Mouse (Mus musculus) CD4-positive, CD25-positive, alpha-beta regulatory T cell, adult 4 months (primary cell): Measurements from ENCODE around the gene Hnrnph3. TPM values are rescaled to one million over a fixed set of nuclear protein-coding genes. Genes with fewer than 3 reads are reported as not detected.
"Not testable (repeated sequence)": the region's sequence is repeated elsewhere in the genome, so short reads cannot be mapped to it uniquely, and the experiment has no call there.

Experiments used
- ATAC-seq: one replicate; pipeline ENCODE4 v1.8.0; 2017
- polyA plus RNA-seq, 2 experiments: library from polyadenylated mRNA; unstranded; fragments of 100-300 nt; shearing (Covaris generic); gene quantifications; one replicate each; pipeline ENCODE4 v1.2.1; 2017

The Hnrnph3 gene
- 100 to 1,000 TPM; 101 to 116 TPM for polyA plus RNA-seq

GRCm38 (mm10) chr10:63023749-63024579 is at the start of gene Hnrnph3, which contains the start of gene Pbld2:
TSS of gene Hnrnph3 (minus strand) at chr10:63024217.
TSS of gene Pbld2 (plus strand) at chr10:63024315.
- peak; percentile 85 for ATAC-seq

DNA sequence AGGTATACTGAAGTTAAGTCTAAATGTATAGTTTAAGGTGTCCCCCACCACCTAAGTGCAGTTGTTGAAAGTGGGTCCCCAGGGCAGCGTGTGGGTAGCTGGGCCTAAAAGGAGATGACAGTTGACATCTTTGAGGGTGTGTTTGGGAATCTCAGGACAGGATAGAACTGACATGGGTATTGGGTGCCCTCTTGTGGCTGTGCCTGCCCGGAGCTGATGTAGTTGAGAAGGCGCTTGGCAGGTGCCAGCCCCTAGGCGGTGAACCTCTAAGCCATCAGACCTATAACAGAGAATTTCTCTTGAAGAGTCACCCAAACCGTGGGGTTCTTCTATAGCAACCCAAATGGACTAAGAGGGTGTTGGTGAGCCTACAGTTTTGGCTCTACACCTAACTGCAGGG is 42.0 kb upstream of the Hnrnph3 start:
- ATAC-seq = peak; percentile 85

GRCm38 (mm10) chr10:63065561-63065960 is 41.5 kb upstream of the Hnrnph3 start:
- ATAC-seq = no peak

DNA sequence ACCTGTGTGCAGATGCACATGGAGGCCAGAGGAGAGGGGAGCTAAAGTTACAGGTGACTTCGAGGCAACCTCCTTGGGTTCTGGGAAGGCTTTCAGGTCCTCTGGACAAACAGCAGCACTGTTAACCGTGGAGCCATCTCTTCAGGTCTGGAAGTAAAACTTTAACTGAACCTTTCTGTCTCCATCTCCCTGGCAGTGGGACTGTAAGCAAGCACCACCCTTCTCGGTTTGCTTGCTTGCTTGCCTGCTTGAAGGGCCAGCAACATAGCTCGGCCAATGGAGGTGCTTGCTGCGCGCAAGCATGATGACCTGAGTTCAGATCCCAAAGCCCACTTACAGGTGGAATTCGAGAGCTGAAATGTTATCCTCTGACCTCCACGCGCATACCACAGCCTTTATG is 40.5 kb upstream of the Hnrnph3 start:
- no peak for ATAC-seq

DNA sequence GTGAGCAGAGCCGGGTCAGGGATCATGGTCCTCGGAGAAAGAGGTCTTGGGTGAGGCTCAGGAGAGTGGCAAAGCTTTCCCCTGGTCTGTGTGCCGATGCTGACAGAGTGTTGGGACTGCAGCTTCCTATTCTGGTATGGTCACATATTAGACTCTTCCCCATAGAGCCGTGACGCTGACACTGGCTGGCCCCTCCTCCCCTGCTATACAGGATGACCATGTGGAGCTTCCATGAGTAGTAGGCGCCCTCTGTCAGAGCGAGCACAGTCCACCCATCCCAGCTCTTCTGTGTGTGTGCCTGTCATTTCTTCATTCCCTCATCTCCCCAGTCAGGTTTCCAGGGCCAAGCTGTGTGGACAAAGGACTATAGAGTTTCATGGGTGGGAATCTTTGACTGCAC is 39.3 kb upstream of the Hnrnph3 start:
- ATAC-seq = no peak

- no peak for ATAC-seq
Observed at GRCm38 (mm10) chr10:63062696-63063095, 38.7 kb upstream of the Hnrnph3 start.

DNA sequence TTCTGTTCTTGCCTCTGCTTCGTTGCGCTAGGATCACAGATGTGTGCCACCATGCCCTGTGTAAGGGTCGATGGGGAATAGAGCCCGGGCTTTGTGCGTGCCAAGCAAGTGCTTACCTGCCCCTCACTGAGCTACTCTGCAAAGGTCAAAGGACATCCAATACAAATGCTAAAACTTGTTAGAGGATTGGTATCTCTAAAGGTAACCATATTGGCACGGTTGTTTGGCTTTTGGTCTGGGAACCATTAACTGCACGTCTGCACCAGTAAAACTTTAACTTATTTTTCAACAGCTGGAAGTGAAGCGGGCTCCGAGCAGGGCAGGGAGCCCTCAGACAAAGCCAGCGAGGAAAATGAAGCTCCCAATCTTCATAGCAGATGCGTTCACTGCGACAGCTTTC is 37.2 kb upstream of the Hnrnph3 start:
- ATAC-seq = no peak

- no peak for ATAC-seq
Observed at GRCm38 (mm10) chr10:63060406-63060805, 36.4 kb upstream of the Hnrnph3 start.

DNA sequence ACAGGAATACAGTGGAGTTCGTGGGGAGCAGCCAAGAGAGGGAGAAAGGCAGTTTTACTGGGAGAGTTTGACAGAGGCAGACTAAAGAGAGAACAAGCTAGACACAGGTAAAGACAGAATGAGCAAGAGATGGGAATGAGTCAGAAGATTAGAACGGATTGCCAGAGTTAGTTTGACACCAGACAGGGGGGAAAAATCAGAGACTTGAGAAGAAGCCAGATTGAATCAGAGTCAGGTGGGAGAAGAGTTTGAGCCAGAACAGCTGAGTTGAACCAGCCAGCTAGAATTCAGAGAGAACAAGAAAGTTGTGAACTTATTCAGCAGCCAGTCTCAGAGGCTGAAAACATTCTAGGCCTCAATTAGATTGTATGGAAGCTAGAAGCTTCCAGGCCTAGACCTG is 35.8 kb upstream of the Hnrnph3 start, which contains the start of gene Pbld1:
Gene Pbld1, plus strand, starts transcription at position 301 of the 400 bp plus-strand sequence.
- no peak for ATAC-seq

DNA sequence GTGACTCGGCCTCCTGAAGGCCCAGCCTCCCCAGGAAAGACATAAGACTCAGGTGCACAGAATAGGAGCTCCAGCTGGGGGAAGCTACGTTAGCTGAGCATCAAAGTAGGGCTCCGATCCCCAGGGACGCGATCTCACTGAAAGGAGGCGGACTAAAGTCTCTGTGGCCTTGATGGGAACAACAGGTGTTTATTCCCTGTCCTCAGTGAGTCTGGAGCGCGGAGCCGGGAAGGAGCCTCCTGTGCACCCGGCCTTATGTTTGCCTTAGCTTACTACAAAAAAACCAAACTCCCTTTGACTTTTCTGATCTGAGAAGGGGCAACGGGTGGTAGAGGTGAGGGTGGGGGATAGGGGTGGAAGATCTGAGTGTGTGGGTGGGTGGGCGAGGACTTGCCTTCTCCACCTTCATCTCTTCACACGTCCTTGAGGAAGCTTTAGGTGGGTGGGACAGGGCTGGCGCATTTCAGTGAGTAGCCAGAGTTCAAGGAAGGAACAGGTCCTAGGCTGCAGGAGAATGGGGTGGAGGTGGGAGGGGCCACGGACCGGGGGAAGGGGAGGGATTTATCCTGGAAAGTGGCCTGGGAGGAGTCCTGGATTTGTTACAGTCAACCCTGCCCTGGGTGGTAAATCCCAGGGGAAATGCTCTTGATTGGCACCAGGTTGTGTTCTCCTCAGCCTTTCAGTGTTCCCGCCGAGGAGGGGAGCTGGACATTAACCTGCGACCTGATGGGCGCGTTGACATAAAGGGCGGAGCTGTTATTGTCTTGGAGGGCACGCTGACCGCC is 33.1 kb upstream of the Hnrnph3 start:
- ATAC-seq = no peak

- no peak for ATAC-seq
Observed at GRCm38 (mm10) chr10:63054586-63054985, 30.6 kb upstream of the Hnrnph3 start.

GRCm38 (mm10) chr10:63054071-63054470 is 30.1 kb upstream of the Hnrnph3 start:
- not testable (repeated sequence) for ATAC-seq

DNA sequence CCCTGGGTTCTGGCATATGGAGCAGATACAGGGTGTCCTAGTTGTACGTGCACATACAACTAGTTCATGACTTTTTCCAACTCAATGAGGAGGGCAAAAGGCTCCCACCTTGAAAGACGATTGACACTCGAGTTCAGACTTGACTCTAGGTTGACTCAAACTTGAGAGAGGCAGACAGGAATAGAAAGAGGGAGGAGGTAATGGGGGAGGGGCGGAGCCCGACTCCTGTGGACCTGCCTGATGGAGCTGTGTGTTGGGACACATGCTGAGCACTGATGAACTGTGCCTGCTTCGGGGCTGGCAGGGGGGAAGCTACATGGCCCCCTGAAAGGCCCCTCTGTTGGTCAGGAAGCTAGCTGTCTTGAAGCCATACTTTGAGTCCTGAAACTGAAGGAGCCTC is 29.0 kb upstream of the Hnrnph3 start:
- ATAC-seq = no peak

- ATAC-seq = no peak
Observed at GRCm38 (mm10) chr10:63052011-63052410, 28.0 kb upstream of the Hnrnph3 start.

DNA sequence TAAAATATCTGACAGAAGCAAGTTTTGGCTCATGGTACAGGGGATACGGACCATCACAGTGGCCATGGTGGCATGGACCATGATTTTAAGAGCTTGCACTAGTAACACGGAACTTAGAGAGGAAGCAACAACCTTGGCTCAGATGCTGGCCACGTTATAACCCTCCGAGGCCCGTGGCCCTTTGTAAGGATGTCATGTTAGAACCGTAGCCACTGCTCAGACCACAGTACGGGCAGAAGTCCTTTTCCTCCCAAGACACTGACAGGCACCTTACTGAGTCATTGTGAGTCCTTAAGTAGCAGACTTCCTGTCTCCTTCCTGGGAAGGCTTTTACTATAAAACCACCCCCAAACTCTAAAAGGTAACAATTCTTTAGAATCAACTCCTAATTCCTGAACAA is 27.2 kb upstream of the Hnrnph3 start:
- no peak for ATAC-seq

GRCm38 (mm10) chr10:63049106-63049505 is 25.1 kb upstream of the Hnrnph3 start:
- ATAC-seq = no peak

DNA sequence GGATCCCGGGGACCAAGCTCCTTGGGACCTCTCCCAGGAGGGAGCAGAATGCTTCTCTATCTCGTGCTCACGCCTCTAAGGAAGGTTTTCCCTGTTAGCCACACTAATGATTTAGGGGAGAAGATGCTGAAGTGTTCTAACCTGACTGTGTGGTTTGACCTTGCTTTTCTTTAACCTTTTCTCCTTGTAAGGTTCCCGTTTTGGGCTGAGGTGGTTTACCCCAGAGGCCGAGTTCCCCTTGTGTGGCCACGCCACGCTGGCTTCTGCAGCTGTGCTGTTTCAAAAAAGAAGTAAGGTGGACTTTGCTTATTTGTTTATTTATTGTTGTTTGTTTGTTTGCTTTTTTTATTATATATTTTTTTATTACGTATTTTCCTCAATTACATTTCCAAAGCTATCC is 23.7 kb upstream of the Hnrnph3 start:
- no peak for ATAC-seq

DNA sequence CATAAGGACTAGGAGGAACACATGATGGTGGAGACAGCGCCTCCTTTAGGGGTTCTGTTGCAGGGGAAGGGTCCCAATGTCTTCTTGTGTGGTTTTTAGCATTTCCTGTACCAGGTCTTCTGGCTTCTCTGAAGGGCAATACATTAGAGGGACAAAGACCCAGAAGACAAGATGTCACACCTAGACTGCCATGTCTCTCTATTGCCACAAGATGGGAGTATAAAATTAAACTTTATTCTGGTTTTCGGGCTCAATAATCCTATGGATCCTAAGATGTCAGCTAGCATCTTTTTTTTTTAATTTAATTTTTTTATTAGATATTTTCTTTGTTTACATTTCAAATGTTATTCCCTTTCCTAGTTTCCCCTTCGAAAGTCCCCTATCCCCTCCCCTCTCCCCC is 19.1 kb upstream of the Hnrnph3 start:
- ATAC-seq = no peak

- ATAC-seq = no peak
Observed at GRCm38 (mm10) chr10:63039867-63040628, 16.0 kb upstream of the Hnrnph3 start.

GRCm38 (mm10) chr10:63038571-63039320 is 14.7 kb upstream of the Hnrnph3 start:
- no peak for ATAC-seq

DNA sequence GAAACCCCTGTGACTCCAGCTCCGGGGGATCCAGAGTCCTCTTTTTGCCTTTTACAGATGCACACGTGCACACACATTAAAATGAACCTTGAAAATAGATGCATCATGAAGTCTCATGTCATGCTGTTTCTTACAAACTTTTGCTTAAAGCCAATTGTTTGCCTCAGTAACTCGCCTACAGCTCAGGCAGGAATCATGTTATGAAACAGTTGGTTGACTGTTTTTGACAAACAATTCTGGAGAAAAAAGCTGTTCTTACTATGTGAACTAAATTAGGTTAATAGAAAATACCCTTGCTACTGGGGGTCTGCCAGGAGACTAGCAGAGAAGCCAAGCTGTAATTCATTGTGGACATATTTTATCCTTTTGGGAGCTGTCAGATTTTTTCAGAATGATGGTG is 8.9 kb upstream of the Hnrnph3 start:
- ATAC-seq = no peak

- no peak for ATAC-seq
Observed at GRCm38 (mm10) chr10:63032267-63032666, 8.2 kb upstream of the Hnrnph3 start.
